Mouse (Mus musculus): ENCODE results near the gene Reps2. TPM values are rescaled to one million over a fixed set of nuclear protein-coding genes. Genes with fewer than 3 reads are reported as not detected.

Reps2 gene
- polyA plus RNA-seq, 1 experiment from 2014 or later = 2.1 TPM

DNA sequence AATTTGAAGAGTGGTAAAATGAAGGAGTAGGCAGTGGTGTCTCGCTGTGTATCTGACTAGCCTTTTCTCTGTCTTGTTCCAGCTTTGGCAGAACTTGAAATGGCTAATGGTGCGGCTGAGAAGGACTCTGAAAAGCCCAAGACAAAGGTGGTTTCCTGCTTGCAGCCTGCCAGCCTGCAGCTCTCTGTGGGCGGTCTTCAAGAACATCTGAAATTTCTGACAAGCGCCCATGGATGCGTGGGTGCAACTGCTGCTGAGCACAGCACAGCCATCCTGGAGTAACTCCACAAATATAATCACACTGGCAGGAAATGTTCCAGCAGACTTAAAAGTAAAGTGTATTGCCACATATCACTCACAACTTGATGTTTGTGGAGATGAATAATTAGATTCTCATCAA, 181.3 kb downstream of the Reps2 start:
- WGBS = 72% methylated on average over 5 of the region's 5 CpGs
- Histone ChIP-seq H3K27me3 (no peaks in the 10 kb centered on the region), H3K9me3 (no peaks in the 10 kb centered on the region), H3K4me2 (no peak overlapping the region), H3K27ac (no peak overlapping the region), H3K4me3 (no peak overlapping the region), H3K4me1 (no peaks in the 10 kb centered on the region), H3K9ac (no peak overlapping the region), H3K36me3 (no peaks in the 10 kb centered on the region)
- no peak for ATAC-seq (ENCODE audit: insufficient number of reproducible peaks, low FRiP score, low TSS enrichment, low read depth)

DNA sequence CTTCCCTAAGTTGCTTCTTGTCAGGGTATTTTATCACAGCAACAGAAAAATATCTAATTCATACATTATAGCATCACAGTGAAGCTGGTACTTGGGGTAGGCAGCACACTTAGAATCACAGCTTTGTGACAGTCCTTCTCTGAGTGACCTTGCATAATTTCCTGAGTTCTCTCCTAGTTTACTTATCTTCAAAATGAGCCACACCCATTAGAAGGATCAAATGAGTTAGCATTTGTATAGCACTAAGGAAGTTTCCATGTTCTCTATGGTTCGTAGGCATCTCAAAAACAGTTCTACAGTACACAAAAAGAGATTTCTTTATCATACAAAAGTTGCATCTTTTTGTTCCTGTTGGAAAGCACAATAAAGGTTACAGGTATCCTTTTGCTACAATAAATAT, 187.0 kb downstream of the Reps2 start:
- Histone ChIP-seq H3K27me3 (no peaks in the 10 kb centered on the region), H3K9me3 (no peaks in the 10 kb centered on the region), H3K27ac (no peak overlapping the region), H3K4me1 (no peaks in the 10 kb centered on the region), H3K36me3 (no peaks in the 10 kb centered on the region), H3K9ac (no peak overlapping the region), H3K4me3 (no peak overlapping the region), H3K4me2 (no peak overlapping the region)
- ATAC-seq (ENCODE audit: insufficient number of reproducible peaks, low FRiP score, low TSS enrichment, low read depth) = no peak
- 90% methylated on average over 1 of the region's 1 CpGs for WGBS

DNA sequence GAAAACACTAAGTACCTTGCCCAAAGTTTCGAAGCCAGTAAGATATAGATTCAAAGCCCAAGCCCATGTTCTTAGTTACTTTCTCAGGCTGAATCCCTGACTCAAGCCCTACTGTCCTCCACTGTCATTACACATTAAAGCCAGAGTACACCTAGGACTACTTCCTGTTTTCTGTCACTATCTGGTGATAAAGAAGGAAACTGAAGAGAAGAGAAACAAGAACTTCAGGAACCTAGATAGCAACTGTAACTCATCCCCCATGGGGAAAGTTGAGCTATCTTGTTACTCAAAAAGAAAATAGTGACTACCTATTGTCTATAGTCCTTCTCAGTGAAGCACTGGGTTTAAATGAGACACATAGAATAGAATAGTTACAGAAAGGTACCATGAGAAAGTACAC, 188.1 kb downstream of the Reps2 start:
- Histone ChIP-seq H3K27ac (no peak overlapping the region), H3K9me3 (no peaks in the 10 kb centered on the region), H3K36me3 (no peaks in the 10 kb centered on the region), H3K9ac (no peak overlapping the region), H3K4me1 (no peaks in the 10 kb centered on the region), H3K4me3 (no peak overlapping the region), H3K4me2 (no peak overlapping the region), H3K27me3 (0 out of 2 replicates have a peak, but pooled peaks cover under 1% of the 10 kb centered on the region)
- ATAC-seq (ENCODE audit: insufficient number of reproducible peaks, low FRiP score, low TSS enrichment, low read depth) = no peak
- WGBS = 79% methylated on average over 1 of the region's 1 CpGs

DNA sequence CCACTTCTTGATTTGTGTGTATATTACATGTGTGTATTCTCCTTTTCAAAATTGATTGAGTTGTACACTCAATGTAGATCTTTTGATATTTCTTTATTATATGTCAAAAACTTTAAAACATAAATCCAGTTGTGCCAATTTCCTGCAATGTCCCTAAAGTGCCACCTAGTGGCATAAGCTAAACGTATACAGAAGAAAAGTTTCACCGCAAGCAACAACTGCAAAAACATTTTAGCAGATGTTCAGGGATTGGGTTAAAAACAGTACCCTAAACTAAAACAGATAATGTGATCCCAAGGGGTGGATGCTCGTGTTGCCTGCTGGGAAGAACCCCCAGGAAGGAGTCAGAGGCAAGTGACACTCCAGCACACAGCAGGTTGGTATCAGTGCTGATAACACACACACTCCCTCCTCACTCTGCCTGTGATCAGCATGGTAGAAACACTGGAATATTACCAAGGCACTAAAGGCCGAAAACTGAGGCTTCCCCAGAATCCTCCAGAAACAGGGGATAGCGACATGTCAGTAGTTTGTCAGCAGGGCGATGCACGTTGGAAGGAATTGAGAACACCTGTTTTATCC, 189.5 kb downstream of the Reps2 start:
- Histone ChIP-seq H3K4me3 (no peak overlapping the region), H3K36me3 (no peaks in the 10 kb centered on the region), H3K27ac (no peak overlapping the region), H3K27me3 (0 out of 2 replicates have a peak, but pooled peaks cover 3% of the 10 kb centered on the region), H3K9me3 (no peaks in the 10 kb centered on the region), H3K9ac (no peak overlapping the region), H3K4me1 (no peaks in the 10 kb centered on the region), H3K4me2 (no peak overlapping the region)
- 51% methylated on average over 7 of the region's 7 CpGs for WGBS
- ATAC-seq (ENCODE audit: insufficient number of reproducible peaks, low FRiP score, low TSS enrichment, low read depth) = no peak

DNA sequence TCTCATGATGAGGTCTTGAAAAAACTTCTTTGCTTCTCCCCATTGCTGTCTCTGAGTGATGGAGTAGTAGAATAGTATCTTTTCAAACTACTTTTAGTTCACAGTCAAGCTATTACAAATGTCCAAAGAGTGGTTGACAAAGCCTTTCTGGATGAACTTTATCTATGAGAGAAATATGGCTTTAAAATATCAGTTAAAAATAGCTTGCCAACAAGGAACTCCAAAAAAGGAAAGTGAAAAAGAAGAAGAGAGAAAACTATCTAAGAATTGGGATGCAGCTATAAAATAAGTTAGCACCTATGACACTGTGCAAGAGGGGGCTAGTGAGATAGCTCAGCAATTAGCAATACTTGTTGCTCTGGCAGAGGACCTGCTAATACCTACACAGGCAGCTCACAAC, 190.8 kb downstream of the Reps2 start:
- no peaks in the 10 kb centered on the region for H3K9me3 ChIP-seq
- 0 out of 2 replicates have a peak, but pooled peaks cover 3% of the 10 kb centered on the region for H3K27me3 ChIP-seq
- no peak overlapping the region for H3K4me2 ChIP-seq
- H3K4me1 ChIP-seq = no peaks in the 10 kb centered on the region
- no peak overlapping the region for H3K4me3 ChIP-seq
- no peak overlapping the region for H3K27ac ChIP-seq
- H3K36me3 ChIP-seq = no peaks in the 10 kb centered on the region
- no peak for ATAC-seq (ENCODE audit: insufficient number of reproducible peaks, low FRiP score, low TSS enrichment, low read depth)
- no peak overlapping the region for H3K9ac ChIP-seq

DNA sequence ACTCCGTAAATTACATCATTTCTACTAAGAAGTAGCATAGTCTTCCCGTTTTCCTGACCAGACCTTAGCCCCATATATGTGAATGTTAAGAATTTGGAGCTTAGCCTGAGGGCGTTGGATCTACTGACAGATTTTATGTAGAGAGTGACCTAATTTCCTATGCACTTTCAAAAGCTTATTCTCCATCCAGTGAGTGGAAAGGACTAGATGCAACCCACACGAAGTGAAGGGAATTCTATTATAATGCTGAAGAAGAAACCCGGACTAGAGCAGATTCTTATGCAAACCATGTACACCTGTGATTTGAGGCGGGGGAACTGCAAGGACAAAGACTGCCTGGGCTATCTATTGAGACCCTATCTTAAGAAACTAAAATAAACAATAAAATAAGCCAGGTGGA, 195.5 kb downstream of the Reps2 start:
- no peak for ATAC-seq (ENCODE audit: insufficient number of reproducible peaks, low FRiP score, low TSS enrichment, low read depth)
- no peaks in the 10 kb centered on the region for H3K9me3 ChIP-seq
- 49% methylated on average over 6 of the region's 6 CpGs for WGBS
- H3K4me3 ChIP-seq = no peak overlapping the region
- H3K27ac ChIP-seq = no peak overlapping the region
- no peak overlapping the region for H3K4me2 ChIP-seq
- no peaks in the 10 kb centered on the region for H3K36me3 ChIP-seq
- no peak overlapping the region for H3K9ac ChIP-seq
- no peaks in the 10 kb centered on the region for H3K4me1 ChIP-seq
- peaks cover 10% of the 10 kb centered on the region; the same call in 1 of the 2 replicates for H3K27me3 ChIP-seq

DNA sequence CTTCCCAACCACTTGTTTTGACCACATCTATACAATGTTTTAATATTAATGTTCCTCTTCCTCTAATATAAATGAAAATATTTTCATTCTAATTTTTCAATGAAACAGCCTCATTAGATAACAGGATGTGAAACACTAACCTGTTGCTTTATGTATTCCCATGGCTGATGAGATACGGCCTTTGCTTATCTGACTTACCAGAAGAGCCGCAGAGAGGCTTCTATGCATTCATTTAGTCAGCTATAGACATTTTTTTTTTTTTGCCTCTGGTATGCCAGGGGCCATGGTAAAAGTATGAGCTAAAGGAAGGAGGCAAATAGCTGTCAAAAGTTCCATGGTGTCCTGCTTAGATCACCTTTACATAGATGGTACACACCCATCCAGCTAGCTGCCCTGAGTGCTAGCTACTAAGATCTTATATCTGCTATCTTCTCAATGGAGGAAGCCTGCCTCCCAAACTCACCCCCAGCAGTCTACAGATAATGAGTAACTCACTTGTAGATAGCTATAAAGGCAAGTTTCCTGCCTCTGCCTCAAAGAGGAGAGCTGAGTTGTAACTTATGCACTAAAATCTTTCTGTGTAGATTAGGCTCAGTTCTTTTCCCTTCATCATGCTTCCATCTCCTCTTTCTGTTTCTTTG, 196.7 kb downstream of the Reps2 start:
- no peak overlapping the region for H3K4me3 ChIP-seq
- no peaks in the 10 kb centered on the region for H3K9me3 ChIP-seq
- H3K9ac ChIP-seq = no peak overlapping the region
- no peak overlapping the region for H3K27ac ChIP-seq
- WGBS = 88% methylated on average over 2 of the region's 2 CpGs
- no peak for ATAC-seq (ENCODE audit: insufficient number of reproducible peaks, low FRiP score, low TSS enrichment, low read depth)
- H3K36me3 ChIP-seq = no peaks in the 10 kb centered on the region
- H3K4me2 ChIP-seq = no peak overlapping the region
- H3K4me1 ChIP-seq = no peaks in the 10 kb centered on the region
- peaks cover 13% of the 10 kb centered on the region; the same call in 1 of the 2 replicates for H3K27me3 ChIP-seq

DNA sequence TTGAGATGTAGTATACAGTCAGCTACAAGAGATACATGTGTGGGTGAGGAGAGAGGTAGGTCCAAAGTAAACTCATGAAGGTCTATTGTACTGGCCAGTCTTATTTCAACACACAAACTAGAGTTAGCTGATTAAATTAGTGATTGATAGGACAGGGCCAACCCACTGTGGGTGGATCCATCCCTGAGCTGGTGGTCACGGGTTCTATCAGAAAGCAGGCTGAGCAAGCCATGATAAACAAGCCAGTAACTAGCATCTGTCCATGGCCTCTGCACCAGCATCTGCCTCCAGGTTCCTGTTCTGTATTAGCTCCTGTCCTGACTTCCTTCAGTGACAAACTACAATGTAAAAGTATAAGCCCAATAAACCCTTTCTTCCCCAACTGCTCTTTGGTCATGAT, 200.1 kb downstream of the Reps2 start:
- no peak for ATAC-seq (ENCODE audit: insufficient number of reproducible peaks, low FRiP score, low TSS enrichment, low read depth)
- Histone ChIP-seq H3K4me1 (no peaks in the 10 kb centered on the region), H3K27ac (no peak overlapping the region), H3K36me3 (no peaks in the 10 kb centered on the region), H3K27me3 (peaks cover 22% of the 10 kb centered on the region; the same call in 1 of the 2 replicates), H3K9ac (no peak overlapping the region), H3K4me2 (no peak overlapping the region), H3K4me3 (no peak overlapping the region), H3K9me3 (no peaks in the 10 kb centered on the region)
- WGBS = 82% methylated on average over 1 of the region's 1 CpGs

DNA sequence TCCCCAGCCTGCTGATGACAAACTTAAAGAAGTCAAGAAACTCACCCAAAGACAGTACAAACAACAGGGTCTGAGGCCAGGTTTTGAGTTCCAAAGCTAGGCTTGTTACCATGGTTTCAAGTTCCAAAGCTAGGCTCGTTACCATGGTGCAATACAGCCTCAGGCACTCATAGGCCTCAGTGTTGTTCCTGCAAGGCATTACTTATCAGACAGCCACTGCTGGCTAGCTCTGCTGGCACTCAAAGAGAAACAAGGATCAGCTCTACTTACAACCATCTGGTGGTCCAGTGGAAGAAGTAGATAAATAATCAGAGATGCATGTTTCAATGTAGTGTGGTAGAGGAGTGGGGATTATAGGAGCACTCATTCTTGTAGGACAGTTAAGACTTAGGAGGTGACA, 200.5 kb downstream of the Reps2 start:
- Histone ChIP-seq H3K9me3 (no peaks in the 10 kb centered on the region), H3K36me3 (no peaks in the 10 kb centered on the region), H3K4me3 (no peak overlapping the region), H3K4me1 (no peaks in the 10 kb centered on the region), H3K4me2 (no peak overlapping the region), H3K27ac (no peak overlapping the region), H3K27me3 (peaks cover 22% of the 10 kb centered on the region; the same call in 1 of the 2 replicates), H3K9ac (no peak overlapping the region)
- WGBS = 30% methylated on average over 1 of the region's 1 CpGs
- ATAC-seq (ENCODE audit: insufficient number of reproducible peaks, low FRiP score, low TSS enrichment, low read depth) = no peak

DNA sequence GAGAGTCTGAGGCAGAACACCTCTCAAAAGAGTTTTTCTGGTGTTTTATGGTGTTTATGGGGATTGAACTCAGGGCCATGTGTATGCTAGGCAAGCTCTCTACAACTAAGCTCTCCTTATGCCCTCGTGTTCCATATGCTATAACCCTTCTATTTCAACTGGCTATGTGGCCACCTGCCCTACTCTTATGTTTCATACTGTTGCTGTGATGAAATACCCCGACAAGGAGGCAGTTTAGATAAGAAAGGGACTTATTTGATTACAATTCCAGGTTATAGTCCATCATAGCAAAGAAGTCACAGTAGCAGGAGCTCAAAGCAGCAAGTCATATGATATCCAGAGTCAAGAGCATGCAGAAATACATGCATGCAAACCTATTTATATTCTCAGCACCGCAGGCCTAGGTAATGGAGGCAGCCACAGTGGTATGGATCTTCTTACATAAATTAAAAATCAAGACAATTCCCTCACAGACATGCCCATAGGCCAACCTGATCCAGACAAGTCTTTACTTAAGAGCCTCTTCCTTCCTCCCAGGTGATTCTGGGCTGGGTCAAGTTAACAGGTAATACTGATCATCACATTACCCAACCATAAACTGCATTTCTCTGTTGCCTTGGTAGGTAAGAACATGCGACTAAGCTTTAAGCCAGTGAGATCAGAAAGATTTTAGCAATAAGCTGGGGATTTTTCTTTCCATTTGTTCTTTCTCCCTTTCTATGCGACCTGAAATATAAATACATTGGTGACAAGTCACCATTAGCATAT, 210.5 kb downstream of the Reps2 start:
- H3K4me3 ChIP-seq = no peak overlapping the region
- 79% methylated on average over 5 of the region's 5 CpGs for WGBS
- H3K4me1 ChIP-seq = no peaks in the 10 kb centered on the region
- H3K4me2 ChIP-seq = no peak overlapping the region
- H3K36me3 ChIP-seq = no peaks in the 10 kb centered on the region
- H3K27me3 ChIP-seq = no peaks in the 10 kb centered on the region
- H3K9me3 ChIP-seq = no peaks in the 10 kb centered on the region
- no peak overlapping the region for H3K27ac ChIP-seq
- ATAC-seq (ENCODE audit: insufficient number of reproducible peaks, low FRiP score, low TSS enrichment, low read depth) = no peak
- H3K9ac ChIP-seq = no peak overlapping the region

DNA sequence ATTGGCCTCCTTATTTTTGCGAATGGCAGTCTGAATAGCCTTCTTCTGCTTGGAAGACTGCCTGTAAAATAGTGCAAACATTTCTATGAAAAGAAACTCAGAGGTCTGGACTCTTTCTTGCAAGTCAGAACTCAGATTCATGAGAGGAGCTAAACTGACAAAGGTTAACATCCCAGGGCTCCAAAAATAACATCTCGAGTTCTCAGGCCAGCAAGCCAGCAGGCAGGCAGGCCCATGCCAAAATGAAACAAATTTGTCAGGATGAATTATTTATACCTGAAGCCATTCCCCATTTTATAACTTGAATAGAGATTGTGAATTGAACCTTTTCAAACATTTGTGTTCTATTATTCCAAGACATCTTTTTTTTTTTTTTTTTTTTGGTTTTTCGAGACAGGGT, 215.8 kb downstream of the Reps2 start:
- Histone ChIP-seq H3K9me3 (no peaks in the 10 kb centered on the region), H3K4me3 (no peak overlapping the region), H3K27me3 (no peaks in the 10 kb centered on the region), H3K9ac (no peak overlapping the region), H3K4me1 (no peaks in the 10 kb centered on the region), H3K4me2 (no peak overlapping the region), H3K36me3 (no peaks in the 10 kb centered on the region), H3K27ac (no peak overlapping the region)
- ATAC-seq (ENCODE audit: insufficient number of reproducible peaks, low FRiP score, low TSS enrichment, low read depth) = no peak
- WGBS = 62% methylated on average over 3 of the region's 3 CpGs

DNA sequence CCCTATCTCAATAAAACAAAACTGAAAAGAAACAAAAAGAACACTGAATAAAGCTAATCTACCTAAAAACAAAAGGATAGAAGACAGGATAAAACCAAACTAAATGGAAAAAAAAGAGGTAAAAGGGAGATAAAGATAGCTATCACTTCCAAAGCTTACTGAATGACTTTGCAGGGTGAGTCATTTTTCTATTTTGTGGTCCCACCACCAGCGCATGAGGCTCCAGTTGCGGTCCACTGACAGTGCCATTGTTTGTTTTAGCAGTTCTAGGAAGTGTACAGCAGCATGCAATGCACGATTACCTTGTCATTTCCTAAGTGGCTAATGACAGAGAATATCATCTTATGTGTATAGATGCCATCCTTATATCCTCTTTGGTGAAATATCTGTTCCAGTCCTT, 224.0 kb downstream of the Reps2 start:
- Histone ChIP-seq H3K9ac (no peak overlapping the region), H3K27me3 (peaks cover 4% of the 10 kb centered on the region; the same call in 1 of the 2 replicates)
- WGBS = 79% methylated on average over 3 of the region's 3 CpGs

More for the DNA sequence above, 224.0 kb downstream of the Reps2 start:
- no peak overlapping the region for H3K4me2 ChIP-seq
- H3K4me1 ChIP-seq = no peaks in the 10 kb centered on the region
- H3K36me3 ChIP-seq = no peaks in the 10 kb centered on the region
- H3K4me3 ChIP-seq = no peak overlapping the region
- no peaks in the 10 kb centered on the region for H3K9me3 ChIP-seq
- no peak overlapping the region for H3K27ac ChIP-seq
- ATAC-seq (ENCODE audit: insufficient number of reproducible peaks, low FRiP score, low TSS enrichment, low read depth) = no peak
